Mouse (Mus musculus) myocyte (in vitro differentiated cells): ENCODE measurements at regions not wholly inside any gene's neighbourhood (a gene's known extent, or its start where the extent isn't known, plus 50 kb on each side); places are given as distances from the start of the nearest gene placed in this dataset.

Source experiments
- MAX ChIP-seq: IDR thresholded peaks from one replicate; pipeline ENCODE4 v1.6.1; 2011; ENCODE audit warnings: low read depth, mild to moderate bottlenecking, control low read depth
- MYOD1 ChIP-seq, 3 experiments: IDR thresholded peaks; one replicate each; pipeline ENCODE4 v1.6.1; 2011; ENCODE audit warnings: control low read depth in 2 of 3, low read depth in 2 of 3, mild to moderate bottlenecking in 2 of 3, moderate library complexity in 1 of 3; ENCODE audit not compliant: insufficient read length in 2 of 3, control insufficient read depth in 1 of 3
- MYOG ChIP-seq, 3 experiments: IDR thresholded peaks; one replicate each; pipeline ENCODE4 v1.6.1; 2011; ENCODE audit warnings: control low read depth in 2 of 3, low read depth in 2 of 3, mild to moderate bottlenecking in 2 of 3; ENCODE audit not compliant: insufficient read length in 2 of 3, control insufficient read depth in 1 of 3, insufficient read depth in 1 of 3
- POLR2A ChIP-seq: IDR thresholded peaks from one replicate; pipeline ENCODE4 v1.6.1; 2011; ENCODE audit warnings: low read depth, mild to moderate bottlenecking, control low read depth, moderate library complexity; ENCODE audit not compliant: insufficient read length
- POLR2AphosphoS2 ChIP-seq: IDR thresholded peaks from one replicate; pipeline ENCODE4 v1.6.1; 2011; ENCODE audit warnings: low read depth, control low read depth; ENCODE audit not compliant: insufficient read length
- REST ChIP-seq: IDR thresholded peaks from one replicate; pipeline ENCODE4 v1.6.1; 2011; ENCODE audit warnings: mild to moderate bottlenecking, control low read depth, moderate library complexity; ENCODE audit not compliant: insufficient read depth, insufficient read length
- SRF ChIP-seq: IDR thresholded peaks from one replicate; pipeline ENCODE4 v1.6.1; 2011; ENCODE audit warnings: low read depth; ENCODE audit not compliant: control insufficient read depth, insufficient read length
- USF1 ChIP-seq: IDR thresholded peaks from one replicate; pipeline ENCODE4 v1.6.1; 2011; ENCODE audit warnings: low read depth, mild to moderate bottlenecking, control low read depth, moderate library complexity

DNA sequence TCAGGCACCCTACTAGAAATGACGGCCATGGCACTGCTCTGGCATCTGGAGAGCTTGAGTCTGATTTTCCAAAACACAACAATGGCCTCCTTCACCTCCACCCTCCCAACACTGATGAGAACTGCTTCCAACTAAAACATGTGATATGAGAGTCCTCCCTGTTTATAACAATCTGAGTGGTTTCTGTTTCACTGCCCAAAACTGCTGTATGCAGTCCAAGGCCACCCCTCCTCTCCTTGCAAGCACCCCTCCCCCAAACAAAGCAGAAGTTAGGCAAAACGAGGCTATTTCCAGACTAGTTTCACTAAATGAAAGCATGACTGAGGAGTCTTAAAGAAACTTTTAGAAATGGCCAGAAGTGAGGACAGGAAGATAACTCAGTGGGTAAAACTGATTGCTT lies 304.4 kb downstream of the Igsf11 start:
- TF ChIP-seq MYOD1 (IDR thresholded peaks at IDR 0.05; ENCODE audit: control insufficient read depth in 1 of 3, insufficient read length in 2 of 3, low read depth in 2 of 3) (no peak), POLR2A (no peak), POLR2AphosphoS2 (no peak), SRF (no peak), MAX (no peak), REST (no peak), USF1 (no peak), MYOG (IDR thresholded peaks at IDR 0.05; ENCODE audit: control insufficient read depth in 1 of 3, insufficient read depth in 1 of 3, insufficient read length in 2 of 3, low read depth in 2 of 3) (no peak)
